Mouse (Mus musculus) kidney, adult 11 months (tissue): ENCODE data around the gene Gm7879.
A peak's percentile ranks its signal among the peaks of the same experiment; 100 is the strongest.

ENCODE experiments used
- DNase-seq: peaks from one replicate; pipeline ENCODE4 v3.0.0; 2022

The Gm7879 gene

DNA sequence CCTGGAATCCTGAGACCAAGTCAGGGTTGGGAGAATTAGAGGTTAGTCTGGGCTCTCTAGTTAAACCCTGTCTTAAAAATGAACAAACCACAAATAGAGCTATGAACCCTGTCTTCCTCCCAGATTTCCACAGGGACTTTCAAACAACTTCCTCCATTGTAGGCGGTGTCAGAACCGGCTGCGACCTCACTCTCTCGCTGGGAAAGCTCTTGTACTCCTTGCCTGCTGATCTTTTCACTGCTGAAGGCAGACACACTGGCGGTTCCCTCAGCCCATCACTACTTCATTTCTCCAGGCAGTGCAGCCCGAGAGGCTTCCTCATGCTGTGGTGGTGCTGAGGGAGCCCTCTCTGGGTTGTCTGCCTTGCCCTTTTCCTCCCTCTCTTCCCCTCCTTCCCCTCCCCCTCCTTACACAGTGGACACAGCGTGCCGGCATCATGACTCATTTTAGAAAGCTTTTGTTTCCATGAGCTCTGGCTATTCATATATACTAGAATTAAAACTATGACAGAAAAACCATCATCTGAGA, 35.9 kb downstream of the Gm7879 start:
- DNase-seq = peak; percentile 19

DNA sequence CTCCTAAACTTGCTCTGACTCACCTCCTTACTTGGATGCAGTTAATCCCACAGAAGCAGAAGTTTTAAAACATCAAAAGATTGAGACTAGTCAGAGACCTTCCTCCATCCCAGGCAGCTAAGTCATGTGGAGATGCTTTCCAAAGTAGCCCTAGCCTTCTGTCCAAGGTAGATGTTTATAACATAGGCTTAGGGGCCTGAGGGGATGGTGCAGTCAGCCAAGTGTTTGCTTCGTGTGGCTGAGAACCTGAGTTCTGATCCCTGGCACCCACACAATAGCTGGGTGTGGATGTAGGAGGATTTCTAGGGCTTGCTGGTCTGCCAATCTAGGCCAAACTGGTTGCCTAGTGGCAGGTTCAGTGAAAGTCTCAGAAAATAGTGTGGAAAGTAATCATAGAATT, 40.3 kb downstream of the Gm7879 start:
- no peak for DNase-seq

DNA sequence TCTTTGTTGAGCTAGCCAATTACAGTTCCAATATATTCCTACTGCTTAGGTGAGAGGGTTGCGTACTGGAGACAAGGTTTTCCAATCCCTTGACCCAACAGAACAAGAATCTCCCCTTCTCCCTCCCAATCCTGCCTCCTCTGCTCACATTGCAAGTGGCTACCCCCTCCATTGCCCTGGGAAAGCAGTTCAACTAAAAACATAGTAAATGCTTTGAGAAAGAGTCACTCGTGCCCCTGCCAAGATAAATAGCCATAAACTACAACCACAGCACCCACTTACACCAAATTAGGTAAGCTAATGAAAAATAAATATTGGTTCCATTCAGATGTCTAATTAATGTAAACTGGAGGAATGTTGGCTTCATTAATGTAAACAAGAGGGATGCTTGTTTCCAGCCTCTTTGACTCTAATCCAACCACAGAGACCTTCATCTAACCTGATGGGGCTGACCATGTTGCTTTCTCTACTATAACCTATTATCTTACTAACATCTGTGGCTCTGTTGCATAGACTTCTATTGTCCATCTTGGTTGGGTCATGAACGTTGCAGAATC, 47.0 kb downstream of the Gm7879 start:
- no peak for DNase-seq

DNA sequence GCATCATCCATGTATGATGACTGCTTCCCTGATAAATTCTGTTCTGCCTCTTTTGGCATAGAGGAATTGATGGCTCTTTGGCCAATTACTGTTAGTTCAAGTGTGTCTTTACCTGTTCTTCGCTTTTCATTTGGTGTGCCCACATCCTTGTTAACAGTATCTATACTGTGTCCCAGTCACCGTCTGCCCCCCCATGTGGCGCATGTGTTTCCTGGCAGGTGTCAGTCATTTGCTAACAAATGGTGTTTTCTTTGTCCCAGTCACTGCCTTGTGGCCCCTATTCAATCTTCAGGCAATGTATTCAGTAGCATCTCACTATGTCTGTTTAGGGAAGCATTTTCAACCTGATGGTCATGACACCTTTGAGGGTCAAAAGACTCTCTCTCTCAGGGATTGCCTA, 48.1 kb downstream of the Gm7879 start:
- no peak for DNase-seq
